Mouse (Mus musculus) olfactory bulb, adult 2 months (tissue): ENCODE measurements around the gene Srsf4. TPM values are rescaled to one million over a fixed set of nuclear protein-coding genes. Genes with fewer than 3 reads are reported as not detected.
A peak's percentile ranks its signal among the peaks of the same experiment; 100 is the strongest.

Experiments
- H3K27ac ChIP-seq: fragments of 200-500 bp; 2 replicates; pipeline ENCODE4 v1.5.1; 2012; ENCODE audit warnings: low read depth, low read length; ENCODE audit not compliant: insufficient read depth
- H3K4me1 ChIP-seq: fragments of 200-500 bp; 2 replicates; pipeline ENCODE4 v1.6.1; 2012; ENCODE audit warnings: low read length; ENCODE audit not compliant: control insufficient read depth, insufficient read depth
- H3K4me3 ChIP-seq: fragments of 200-500 bp; 2 replicates; pipeline ENCODE4 v1.5.1; 2012; ENCODE audit warnings: mild to moderate bottlenecking, low read depth, low read length, moderate library complexity; ENCODE audit not compliant: insufficient read depth
- CTCF ChIP-seq: fragments of 200-500 bp; IDR thresholded peaks from 2 replicates; pipeline ENCODE4 v1.5.1; 2012; ENCODE audit warnings: low read depth, mild to moderate bottlenecking, low read length, moderate library complexity; ENCODE audit not compliant: insufficient read depth
- POLR2A ChIP-seq: fragments of 200-500 bp; IDR thresholded peaks from 2 replicates; pipeline ENCODE4 v1.6.1; 2012; ENCODE audit warnings: mild to moderate bottlenecking, low read depth, low read length, moderate library complexity; ENCODE audit not compliant: insufficient read depth
- WGBS: fragments of 180-500 bp; shearing (Covaris S2); methylation state at CpG from one replicate; pipeline ENCODE4 v1.1.7; 2018; 5-methylcytosine and 5-hydroxymethylcytosine counted together
- polyA plus RNA-seq: library from polyadenylated mRNA; stranded (reverse); fragments of >200 nt; gene quantifications from 2 replicates; pipeline ENCODE4 v1.2.4, GENCODE M21; 2012; ENCODE audit warnings: low replicate concordance; ENCODE audit not compliant: missing spikeins, insufficient read depth, insufficient read length

The Srsf4 gene
- polyA plus RNA-seq, 1 experiment = not detected

DNA sequence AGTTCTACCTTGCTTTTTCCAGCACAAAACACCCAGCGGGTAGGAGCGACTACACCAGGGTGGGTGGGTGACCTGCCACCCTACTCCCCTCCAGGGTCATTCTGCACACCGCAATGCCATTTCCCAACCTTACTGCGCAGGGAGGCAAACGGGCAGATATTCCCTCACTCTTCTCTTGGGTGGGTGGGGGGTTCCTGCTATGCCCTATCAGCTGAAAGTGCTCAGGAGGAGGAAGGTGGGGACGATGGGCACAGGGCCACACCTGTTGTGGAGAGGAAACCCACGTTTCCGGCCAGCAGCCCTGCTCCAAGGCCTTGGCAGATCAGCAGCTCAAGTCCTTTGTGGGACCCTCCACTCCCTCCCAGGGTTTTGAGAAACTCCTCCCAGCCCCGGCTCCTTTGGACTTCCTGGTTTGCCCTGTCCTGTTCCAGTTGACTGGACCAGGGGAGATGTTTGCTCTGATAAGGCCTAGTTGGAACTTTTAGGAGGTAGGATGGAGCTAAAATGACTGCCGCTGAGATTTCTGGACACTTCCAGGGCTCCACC lies 43.7 kb downstream of the Srsf4 start:
- Histone ChIP-seq H3K4me1 (peaks cover 25% of the 10 kb centered on the region), H3K4me3 (no peak overlapping the region), H3K27ac (no peak overlapping the region)
- no peak for TF ChIP-seq POLR2A
- TF ChIP-seq CTCF = no peak
- 78% methylated on average over 10 of the region's 10 CpGs for WGBS

DNA sequence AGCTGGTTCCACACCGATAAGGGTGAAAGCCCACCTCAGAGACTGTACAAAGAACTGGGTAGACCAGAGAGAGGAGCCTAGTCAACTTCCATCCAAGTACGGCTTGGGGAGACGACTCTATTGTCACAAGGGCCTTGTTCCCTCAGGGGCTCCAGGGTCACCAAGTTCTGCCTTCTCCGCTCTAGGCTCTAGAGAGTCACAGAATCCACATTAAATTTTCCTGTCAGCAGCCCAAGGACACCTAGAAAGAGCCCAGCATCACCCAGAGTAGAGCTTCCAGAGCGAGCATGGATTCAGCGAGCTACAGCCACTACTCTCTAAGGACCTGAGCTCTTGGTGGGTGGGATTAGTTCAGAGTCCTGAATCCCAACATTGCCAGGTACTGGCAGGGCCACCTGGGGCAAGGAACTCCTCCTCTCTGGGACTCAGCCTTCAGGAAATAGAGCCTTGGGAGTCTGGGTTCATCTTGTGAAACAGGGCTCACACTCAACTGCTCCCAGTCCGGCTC lies 44.7 kb downstream of the Srsf4 start:
- no peak for TF ChIP-seq POLR2A
- TF ChIP-seq CTCF = no peak
- no peak overlapping the region for H3K4me3 ChIP-seq
- peaks cover 29% of the 10 kb centered on the region for H3K4me1 ChIP-seq
- WGBS = 94% methylated on average over 7 of the region's 7 CpGs
- no peak overlapping the region for H3K27ac ChIP-seq

- peaks cover 29% of the 10 kb centered on the region for H3K4me1 ChIP-seq
- TF ChIP-seq CTCF (no peak), POLR2A (no peak)
- H3K4me3 ChIP-seq = no peak overlapping the region
- 64% methylated on average over 15 of the region's 15 CpGs for WGBS
- H3K27ac ChIP-seq = no peak overlapping the region
Observed at GRCm38 (mm10) chr4:131918711-131919500, 45.5 kb downstream of the Srsf4 start.

- TF ChIP-seq POLR2A = no peak
- TF ChIP-seq CTCF = no peak
- Histone ChIP-seq H3K4me1 (peaks cover 31% of the 10 kb centered on the region), H3K4me3 (no peak overlapping the region), H3K27ac (no peak overlapping the region)
- WGBS = 63% methylated on average over 15 of the region's 15 CpGs
Observed at GRCm38 (mm10) chr4:131919506-131920140, 46.2 kb downstream of the Srsf4 start.

DNA sequence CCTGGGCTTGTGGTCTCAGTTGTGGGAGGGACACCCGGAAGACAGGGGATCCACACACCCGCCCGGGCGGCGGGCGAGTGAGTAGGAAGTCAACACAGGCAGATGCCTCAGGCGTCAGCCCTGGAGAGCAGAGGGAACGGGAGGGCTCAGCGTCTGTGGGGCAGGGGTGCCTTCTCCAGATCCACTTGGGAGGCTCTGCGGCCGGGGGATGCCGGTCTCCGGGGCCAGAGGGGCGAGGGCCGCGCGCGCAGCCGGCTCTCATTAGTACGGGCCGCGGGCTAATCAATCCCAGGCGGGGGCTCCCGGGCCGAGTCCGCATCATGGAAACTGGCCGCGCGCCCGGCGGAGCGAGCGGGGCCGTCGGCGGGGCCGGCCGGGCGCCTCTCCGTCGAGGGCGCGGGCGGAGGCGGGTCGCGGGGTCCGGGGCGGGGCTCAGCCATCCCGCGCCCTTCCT lies 46.8 kb downstream of the Srsf4 start:
- Histone ChIP-seq H3K4me3 (peak overlapping the region; percentile 39; the same call in 1 of the 2 replicates), H3K4me1 (peaks cover 30% of the 10 kb centered on the region), H3K27ac (no peak overlapping the region)
- TF ChIP-seq CTCF (no peak), POLR2A (no peak)
- WGBS = 22% methylated on average over 51 of the region's 51 CpGs

DNA sequence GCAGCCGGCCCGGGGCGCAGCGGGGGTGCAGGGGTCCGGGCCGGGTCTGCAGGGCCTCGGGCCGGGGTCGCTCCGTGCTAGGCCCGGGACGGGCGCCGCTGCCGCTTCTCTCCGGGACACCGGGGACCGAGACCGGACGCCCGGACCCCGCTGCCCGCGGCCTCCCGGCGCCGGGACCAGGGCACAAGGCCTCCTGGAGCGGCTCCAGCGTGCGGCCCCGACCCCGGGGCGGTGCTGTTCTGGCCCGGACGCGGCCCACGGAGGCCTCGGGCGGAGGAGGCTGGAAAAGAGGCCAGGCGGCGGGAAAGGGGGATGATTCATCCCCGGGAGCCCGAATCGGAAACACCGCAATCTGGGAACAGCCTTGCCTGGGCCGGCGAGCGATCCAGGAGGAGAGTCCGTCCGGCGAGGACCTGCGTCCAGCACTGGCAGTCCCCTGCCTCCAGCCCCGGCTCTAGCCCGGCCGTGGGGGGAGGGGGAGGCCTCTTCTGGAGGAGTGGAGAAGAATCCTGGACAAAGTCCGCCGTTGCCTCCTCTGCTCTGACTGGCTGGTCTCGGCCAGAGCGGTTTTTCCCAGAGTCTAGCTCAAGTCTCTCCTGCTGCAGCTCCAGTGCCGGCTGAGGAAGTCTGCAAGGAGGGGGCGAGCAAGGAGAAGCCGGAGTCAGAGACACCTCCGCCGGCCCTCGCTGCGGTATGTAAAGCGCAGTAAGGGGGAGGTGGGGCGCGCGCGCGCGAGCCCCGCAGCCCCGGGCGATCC lies 47.4 kb downstream of the Srsf4 start:
- TF ChIP-seq POLR2A (no peak), CTCF (no peak)
- Histone ChIP-seq H3K4me1 (peaks cover 29% of the 10 kb centered on the region), H3K27ac (no peak overlapping the region), H3K4me3 (peak overlapping the region; percentile 39)
- WGBS = 3% methylated on average over 75 of the region's 76 CpGs

DNA sequence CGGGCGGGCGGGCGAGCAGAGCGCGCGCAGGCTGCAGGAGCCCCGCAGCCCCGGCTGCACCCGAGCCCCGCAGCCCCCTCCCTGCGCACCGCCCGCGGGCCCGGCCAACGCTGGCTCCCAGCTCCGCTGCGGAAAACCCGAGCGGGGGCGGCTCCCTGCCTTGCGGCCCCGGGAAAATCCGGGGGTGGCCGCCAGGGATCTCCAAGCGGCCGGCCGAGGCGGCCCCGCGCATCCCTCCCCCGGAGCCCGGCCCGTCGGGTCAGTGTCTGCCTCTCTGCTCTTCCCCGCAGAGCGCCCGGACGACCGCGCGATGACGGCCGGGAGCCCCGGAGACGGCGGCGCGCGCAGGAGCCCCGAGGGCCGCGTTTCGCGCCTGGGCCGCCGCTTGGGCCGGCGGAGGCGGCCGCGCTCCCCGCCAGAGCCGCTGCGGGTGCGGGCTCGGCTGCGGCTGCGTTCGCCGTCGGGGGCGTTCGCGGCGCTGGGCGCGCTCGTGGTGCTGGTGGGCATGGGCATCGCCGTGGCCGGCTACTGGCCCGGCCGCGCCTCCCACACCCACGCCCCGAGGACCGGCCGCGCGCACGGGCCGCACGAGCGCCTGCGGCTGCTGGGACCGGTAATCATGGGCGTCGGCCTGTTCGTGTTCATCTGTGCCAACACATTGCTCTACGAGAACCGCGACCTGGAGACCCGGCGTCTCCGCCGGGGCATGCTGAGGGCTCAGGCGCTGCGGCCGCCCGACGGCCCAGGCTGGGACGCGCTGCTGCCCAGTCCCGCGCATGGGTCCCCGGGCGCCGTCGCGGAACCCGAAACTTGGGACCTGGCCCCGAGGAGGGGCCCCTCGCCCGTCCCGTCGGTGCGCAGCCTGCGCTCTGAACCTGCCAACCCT lies 48.3 kb downstream of the Srsf4 start, which contains the start of gene Tmem200b:
Gene Tmem200b, plus strand, starts transcription at position 311 of the 886 bp plus-strand sequence.
- TF ChIP-seq POLR2A = no peak
- Histone ChIP-seq H3K4me1 (peaks cover 25% of the 10 kb centered on the region), H3K4me3 (peak within 1 kb of the TSS; percentile 39), H3K27ac (no peak within 1 kb of the TSS)
- WGBS = 4% methylated on average over 130 of the region's 130 CpGs

DNA sequence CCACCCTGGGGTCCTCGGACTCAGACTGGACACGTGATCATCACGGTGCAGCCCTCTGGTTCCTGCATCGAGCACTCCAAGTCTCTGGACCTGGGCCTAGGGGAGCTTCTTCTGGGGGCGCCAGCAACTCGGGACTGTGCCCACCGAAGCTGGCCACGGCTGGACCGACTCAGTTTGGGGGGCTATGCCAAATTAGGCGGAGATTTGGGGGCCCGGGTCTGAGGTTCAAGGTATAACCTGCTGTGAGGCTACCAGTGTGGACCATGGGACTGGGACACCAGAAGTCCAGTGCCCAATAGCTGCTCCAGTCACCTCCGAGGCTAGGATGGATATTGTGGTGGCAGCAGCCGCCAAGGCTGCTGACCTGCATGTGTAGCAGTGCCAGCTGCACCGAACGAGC lies 49.0 kb downstream of the Srsf4 start:
- H3K4me3 ChIP-seq = no peak overlapping the region
- TF ChIP-seq CTCF = no peak

More for the DNA sequence above, 49.0 kb downstream of the Srsf4 start:
- Histone ChIP-seq H3K27ac (no peak overlapping the region), H3K4me1 (peaks cover 25% of the 10 kb centered on the region)
- 65% methylated on average over 15 of the region's 15 CpGs for WGBS
